Mouse (Mus musculus) testis, adult 2 months (tissue): ENCODE measurements around the gene Nms. TPM values are rescaled to one million over a fixed set of nuclear protein-coding genes. Genes with fewer than 3 reads are reported as not detected.

Experiments
- H3K27ac ChIP-seq: fragments of 200-500 bp; 2 replicates; pipeline ENCODE4 v1.5.1; 2012; ENCODE audit warnings: low read depth, low read length; ENCODE audit not compliant: control insufficient read depth, insufficient read depth
- H3K27me3 ChIP-seq: fragments of 200-500 bp; 2 replicates; pipeline ENCODE4 v1.6.1; 2012; ENCODE audit warnings: mild to moderate bottlenecking, low read length, moderate library complexity; ENCODE audit not compliant: control insufficient read depth, insufficient read depth
- H3K36me3 ChIP-seq: fragments of 200-500 bp; 2 replicates; pipeline ENCODE4 v1.6.1; 2012; ENCODE audit warnings: mild to moderate bottlenecking, low read length; ENCODE audit not compliant: control insufficient read depth, insufficient read depth
- H3K4me1 ChIP-seq: fragments of 200-500 bp; 2 replicates; pipeline ENCODE4 v1.6.1; 2012; ENCODE audit warnings: low read length; ENCODE audit not compliant: control insufficient read depth, insufficient read depth
- H3K4me3 ChIP-seq: fragments of 200-500 bp; 2 replicates; pipeline ENCODE4 v1.5.1; 2012; ENCODE audit warnings: low read depth, mild to moderate bottlenecking, low read length, moderate library complexity, mixed read lengths; ENCODE audit not compliant: control insufficient read depth
- CTCF ChIP-seq: fragments of 200-500 bp; IDR thresholded peaks from 2 replicates; pipeline ENCODE4 v1.5.1; 2012; ENCODE audit warnings: low read depth, mild to moderate bottlenecking, inconsistent platforms, low read length, moderate library complexity; ENCODE audit not compliant: control insufficient read depth, insufficient read depth, insufficient replicate concordance
- POLR2A ChIP-seq: fragments of 200-500 bp; IDR thresholded peaks from 2 replicates; pipeline ENCODE4 v1.6.1; 2012; ENCODE audit warnings: low read depth, mild to moderate bottlenecking, inconsistent platforms, low read length, moderate library complexity; ENCODE audit not compliant: control insufficient read depth
- polyA plus RNA-seq: library from polyadenylated mRNA; depleted of rRNA; stranded (reverse); fragments of >200 nt; gene quantifications from 2 replicates; pipeline ENCODE4 v1.2.3, GENCODE M21; 2012

Gene Nms
- polyA plus RNA-seq, 1 experiment: not detected

GRCm38 (mm10) chr1:38929468-38929867, 9.5 kb upstream of the Nms start:
- Histone ChIP-seq H3K4me1 (no peaks in the 10 kb centered on the region), H3K27me3 (no peaks in the 10 kb centered on the region), H3K4me3 (no peak overlapping the region), H3K36me3 (no peaks in the 10 kb centered on the region), H3K27ac (no peak overlapping the region)
- TF ChIP-seq CTCF (no peak), POLR2A (no peak)

GRCm38 (mm10) chr1:38930767-38931166, 8.2 kb upstream of the Nms start:
- no peak for TF ChIP-seq CTCF
- no peak for TF ChIP-seq POLR2A
- no peak overlapping the region for H3K4me3 ChIP-seq
- no peaks in the 10 kb centered on the region for H3K36me3 ChIP-seq
- H3K27ac ChIP-seq: no peak overlapping the region
- H3K4me1 ChIP-seq: no peaks in the 10 kb centered on the region
- H3K27me3 ChIP-seq: no peaks in the 10 kb centered on the region

GRCm38 (mm10) chr1:38934668-38935067, 4.3 kb upstream of the Nms start:
- Histone ChIP-seq H3K4me1 (no peaks in the 10 kb centered on the region; the same call in 1 of the 2 replicates), H3K4me3 (no peak overlapping the region), H3K27me3 (no peaks in the 10 kb centered on the region), H3K27ac (no peak overlapping the region), H3K36me3 (no peaks in the 10 kb centered on the region)
- TF ChIP-seq POLR2A (no peak), CTCF (peak; percentile 54; the same call in 1 of the 2 replicates)

GRCm38 (mm10) chr1:38936780-38937179, 2.2 kb upstream of the Nms start:
- no peaks in the 10 kb centered on the region for H3K36me3 ChIP-seq

GRCm38 (mm10) chr1:38939608-38940007, 659 bp downstream of the Nms start:
- Histone ChIP-seq H3K36me3 (no peaks in the 10 kb centered on the region), H3K4me3 (no peak overlapping the region), H3K4me1 (no peaks in the 10 kb centered on the region; the same call in 1 of the 2 replicates), H3K27ac (no peak overlapping the region), H3K27me3 (no peaks in the 10 kb centered on the region)
- TF ChIP-seq POLR2A (no peak), CTCF (no peak)

More at GRCm38 (mm10) chr1:38936780-38937179, 2.2 kb upstream of the Nms start:
- Histone ChIP-seq H3K4me1 (no peaks in the 10 kb centered on the region; the same call in 1 of the 2 replicates), H3K27ac (no peak overlapping the region), H3K4me3 (no peak overlapping the region), H3K27me3 (no peaks in the 10 kb centered on the region)
- TF ChIP-seq POLR2A (no peak), CTCF (peak; percentile 86)

- Histone ChIP-seq H3K27ac (no peak overlapping the region), H3K27me3 (no peaks in the 10 kb centered on the region), H3K4me1 (no peaks in the 10 kb centered on the region), H3K4me3 (no peak overlapping the region), H3K36me3 (no peaks in the 10 kb centered on the region)
- TF ChIP-seq POLR2A (no peak), CTCF (no peak)
Observed at GRCm38 (mm10) chr1:38956457-38956856, 17.5 kb downstream of the Nms start.

- Histone ChIP-seq H3K4me1 (no peaks in the 10 kb centered on the region), H3K27ac (no peak overlapping the region), H3K36me3 (no peaks in the 10 kb centered on the region), H3K27me3 (no peaks in the 10 kb centered on the region), H3K4me3 (no peak overlapping the region)
- TF ChIP-seq CTCF (no peak), POLR2A (no peak)
Observed at GRCm38 (mm10) chr1:38969116-38969515, 30.2 kb downstream of the Nms start.

- no peaks in the 10 kb centered on the region for H3K36me3 ChIP-seq
- no peak overlapping the region for H3K4me3 ChIP-seq
- no peaks in the 10 kb centered on the region for H3K4me1 ChIP-seq
- no peaks in the 10 kb centered on the region for H3K27me3 ChIP-seq
- H3K27ac ChIP-seq: no peak overlapping the region
- no peak for TF ChIP-seq POLR2A
- TF ChIP-seq CTCF: no peak
Observed at GRCm38 (mm10) chr1:38971712-38972111, 32.8 kb downstream of the Nms start.
